Mouse (Mus musculus): ENCODE results near the gene Slc31a1. TPM values are rescaled to one million over a fixed set of nuclear protein-coding genes. Genes with fewer than 3 reads are reported as not detected.

Gene Slc31a1
- total and polyA plus RNA-seq, 2 experiments, result 75.3 to 88.4 TPM

DNA sequence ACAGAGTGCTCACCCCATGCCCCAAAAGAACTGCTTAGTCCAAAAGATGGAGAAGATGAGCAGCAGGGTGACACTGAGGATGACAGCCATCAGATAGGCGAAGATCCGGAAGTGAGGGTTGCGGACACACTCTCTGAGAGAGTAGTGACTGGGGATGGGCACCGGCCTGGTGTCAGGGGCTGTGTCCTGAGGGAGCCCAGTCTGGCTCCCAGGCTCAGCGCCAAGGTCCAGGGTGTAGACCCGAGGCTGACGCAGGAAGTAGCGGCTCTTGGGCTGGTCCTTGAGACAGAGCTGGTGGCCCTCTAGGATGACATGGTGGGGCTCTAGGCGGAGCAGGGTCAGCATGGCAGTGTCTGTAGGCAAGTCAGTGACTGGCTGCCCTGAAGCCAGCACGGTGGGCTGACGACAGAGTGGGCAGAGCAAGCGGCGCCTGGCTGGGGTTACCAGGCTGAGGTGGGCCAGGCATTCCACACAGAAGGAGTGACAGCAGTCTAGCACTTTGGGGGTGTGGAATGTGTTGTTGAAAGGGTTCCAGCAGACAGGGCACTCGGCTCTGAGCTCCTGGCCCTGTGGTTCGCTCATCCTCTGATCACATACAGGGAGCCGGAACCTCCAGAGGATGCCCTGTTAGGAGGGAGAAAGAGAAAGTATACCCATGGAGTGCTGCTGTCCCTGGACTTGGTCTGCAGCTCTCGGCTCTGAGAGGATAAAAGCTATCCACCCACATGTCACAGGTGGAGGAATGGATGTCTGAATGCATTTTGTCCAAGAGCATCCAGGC is 67.6 kb downstream of the Slc31a1 start:
- Histone ChIP-seq H3K27ac (replicated peaks; ENCODE audit: insufficient read depth, low read depth, low read length) (no peak overlapping the region), H3K4me1 (ENCODE audit: control insufficient read depth, insufficient read depth, low read length) (no peaks in the 10 kb centered on the region), H3K4me3 (ENCODE audit: insufficient read depth, low read depth, low read length) (no peak overlapping the region), H3K9ac (ENCODE audit: low read depth, low read length) (no peak overlapping the region), H3K36me3 (ENCODE audit: control insufficient read depth, insufficient read depth, low read length) (peaks cover 20% of the 10 kb centered on the region), H3K79me2 (ENCODE audit: control insufficient read depth, insufficient read depth, low read length) (no peaks in the 10 kb centered on the region), H3K27me3 (ENCODE audit: control insufficient read depth, insufficient read depth, low read length) (no peaks in the 10 kb centered on the region)
- TF ChIP-seq POLR2A (IDR thresholded peaks at IDR 0.05; ENCODE audit: extremely low read depth, insufficient read depth, low read length) (no peak), CTCF (IDR thresholded peaks at IDR 0.05; ENCODE audit: low read depth, low read length) (no peak)
- WGBS, result 60% methylated on average over 17 of the region's 17 CpGs
- DNase-seq (ENCODE audit: extremely low read depth, low read depth, low spot score), result no peak

DNA sequence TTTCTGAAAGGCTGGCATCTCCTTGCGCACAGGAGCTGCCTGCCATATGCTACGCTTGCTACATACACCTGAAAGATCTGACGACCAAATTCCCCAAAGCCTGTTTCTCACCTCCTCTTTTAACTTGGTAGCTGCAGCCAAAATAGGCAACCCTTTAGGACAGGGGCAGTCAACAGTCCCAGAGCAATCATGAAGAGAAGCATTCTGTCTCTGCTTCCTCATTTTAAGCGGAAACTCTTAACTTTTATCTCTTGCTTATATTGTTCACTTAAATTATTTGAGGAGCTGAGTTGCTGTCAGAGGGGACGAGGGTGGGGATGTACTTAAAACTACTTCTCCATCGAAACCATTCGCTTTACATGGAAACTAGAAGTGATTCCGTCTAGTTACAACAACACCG is 69.1 kb downstream of the Slc31a1 start:
- WGBS, result 87% methylated on average over 9 of the region's 9 CpGs
- no peaks in the 10 kb centered on the region for H3K79me2 ChIP-seq (ENCODE audit: control insufficient read depth, insufficient read depth, low read length)
- no peaks in the 10 kb centered on the region for H3K4me1 ChIP-seq (ENCODE audit: control insufficient read depth, insufficient read depth, low read length)
- TF ChIP-seq POLR2A (IDR thresholded peaks at IDR 0.05; ENCODE audit: extremely low read depth, insufficient read depth, low read length) (no peak), CTCF (IDR thresholded peaks at IDR 0.05; ENCODE audit: low read depth, low read length) (no peak)
- H3K27me3 ChIP-seq (ENCODE audit: control insufficient read depth, insufficient read depth, low read length), result no peaks in the 10 kb centered on the region
- no peak overlapping the region for H3K4me3 ChIP-seq (ENCODE audit: insufficient read depth, low read depth, low read length)
- DNase-seq (ENCODE audit: extremely low read depth, low read depth, low spot score), result no peak
- peaks cover 9% of the 10 kb centered on the region for H3K36me3 ChIP-seq (ENCODE audit: control insufficient read depth, insufficient read depth, low read length)
- no peak overlapping the region for H3K27ac ChIP-seq (replicated peaks; ENCODE audit: insufficient read depth, low read depth, low read length)
- no peak overlapping the region for H3K9ac ChIP-seq (ENCODE audit: low read depth, low read length)

DNA sequence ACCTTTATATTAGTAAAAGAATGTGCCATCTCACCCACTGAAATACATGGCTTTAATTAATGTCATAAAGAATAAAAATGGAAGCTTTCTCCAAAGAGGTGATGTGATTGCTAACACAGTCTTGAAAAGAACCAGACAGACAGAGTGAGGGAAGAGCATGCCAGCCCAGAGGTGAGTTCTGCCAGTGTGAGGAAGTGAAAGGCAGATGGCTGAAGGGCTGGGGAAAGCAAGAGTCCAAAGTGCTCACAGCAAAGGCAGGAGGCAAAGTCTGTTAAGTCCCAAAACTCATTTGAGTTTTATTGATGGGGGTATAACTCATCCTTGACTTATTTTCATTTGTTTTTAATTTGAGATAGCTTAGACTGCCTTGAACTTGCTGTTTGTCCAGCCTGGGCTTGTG is 70.2 kb downstream of the Slc31a1 start:
- Histone ChIP-seq H3K36me3 (ENCODE audit: control insufficient read depth, insufficient read depth, low read length) (0 out of 2 replicates have a peak, but pooled peaks cover under 1% of the 10 kb centered on the region), H3K27me3 (ENCODE audit: control insufficient read depth, insufficient read depth, low read length) (no peaks in the 10 kb centered on the region), H3K4me3 (ENCODE audit: insufficient read depth, low read depth, low read length) (no peak overlapping the region), H3K4me1 (ENCODE audit: control insufficient read depth, insufficient read depth, low read length) (no peaks in the 10 kb centered on the region), H3K79me2 (ENCODE audit: control insufficient read depth, insufficient read depth, low read length) (no peaks in the 10 kb centered on the region), H3K9ac (ENCODE audit: low read depth, low read length) (no peak overlapping the region), H3K27ac (replicated peaks; ENCODE audit: insufficient read depth, low read depth, low read length) (no peak overlapping the region)
- TF ChIP-seq CTCF (IDR thresholded peaks at IDR 0.05; ENCODE audit: low read depth, low read length) (no peak), POLR2A (IDR thresholded peaks at IDR 0.05; ENCODE audit: extremely low read depth, insufficient read depth, low read length) (no peak)
- no peak for DNase-seq (ENCODE audit: extremely low read depth, low read depth, low spot score)

DNA sequence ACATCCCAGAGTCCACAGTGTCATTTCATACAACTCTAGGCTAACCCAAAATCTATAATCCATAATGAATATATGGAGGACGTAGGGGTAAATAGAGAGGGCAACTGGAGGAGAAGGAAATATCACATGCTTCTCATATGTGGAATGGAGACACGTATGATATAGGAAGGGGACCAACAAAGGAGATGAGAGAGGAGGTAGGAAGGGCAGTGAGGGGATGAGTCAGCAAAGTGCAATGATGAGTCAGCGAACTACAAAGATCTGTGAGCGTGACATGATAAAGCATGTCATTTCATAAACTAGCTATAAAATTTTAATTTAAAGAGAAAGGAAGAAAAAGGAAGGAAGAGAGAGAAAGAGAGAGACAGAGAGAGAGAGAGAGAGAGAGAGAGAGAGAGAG is 71.0 kb downstream of the Slc31a1 start:
- H3K79me2 ChIP-seq (ENCODE audit: control insufficient read depth, insufficient read depth, low read length), result no peaks in the 10 kb centered on the region
- no peak overlapping the region for H3K4me3 ChIP-seq (ENCODE audit: insufficient read depth, low read depth, low read length)
- H3K4me1 ChIP-seq (ENCODE audit: control insufficient read depth, insufficient read depth, low read length), result no peaks in the 10 kb centered on the region
- DNase-seq (ENCODE audit: extremely low read depth, low read depth, low spot score), result no peak
- WGBS, result 79% methylated on average over 4 of the region's 4 CpGs
- no peak overlapping the region for H3K27ac ChIP-seq (replicated peaks; ENCODE audit: insufficient read depth, low read depth, low read length)
- H3K36me3 ChIP-seq (ENCODE audit: control insufficient read depth, insufficient read depth, low read length), result no peaks in the 10 kb centered on the region
- H3K27me3 ChIP-seq (ENCODE audit: control insufficient read depth, insufficient read depth, low read length), result no peaks in the 10 kb centered on the region
- H3K9ac ChIP-seq (ENCODE audit: low read depth, low read length), result no peak overlapping the region
- TF ChIP-seq POLR2A (IDR thresholded peaks at IDR 0.05; ENCODE audit: extremely low read depth, insufficient read depth, low read length) (no peak), CTCF (IDR thresholded peaks at IDR 0.05; ENCODE audit: low read depth, low read length) (no peak)

DNA sequence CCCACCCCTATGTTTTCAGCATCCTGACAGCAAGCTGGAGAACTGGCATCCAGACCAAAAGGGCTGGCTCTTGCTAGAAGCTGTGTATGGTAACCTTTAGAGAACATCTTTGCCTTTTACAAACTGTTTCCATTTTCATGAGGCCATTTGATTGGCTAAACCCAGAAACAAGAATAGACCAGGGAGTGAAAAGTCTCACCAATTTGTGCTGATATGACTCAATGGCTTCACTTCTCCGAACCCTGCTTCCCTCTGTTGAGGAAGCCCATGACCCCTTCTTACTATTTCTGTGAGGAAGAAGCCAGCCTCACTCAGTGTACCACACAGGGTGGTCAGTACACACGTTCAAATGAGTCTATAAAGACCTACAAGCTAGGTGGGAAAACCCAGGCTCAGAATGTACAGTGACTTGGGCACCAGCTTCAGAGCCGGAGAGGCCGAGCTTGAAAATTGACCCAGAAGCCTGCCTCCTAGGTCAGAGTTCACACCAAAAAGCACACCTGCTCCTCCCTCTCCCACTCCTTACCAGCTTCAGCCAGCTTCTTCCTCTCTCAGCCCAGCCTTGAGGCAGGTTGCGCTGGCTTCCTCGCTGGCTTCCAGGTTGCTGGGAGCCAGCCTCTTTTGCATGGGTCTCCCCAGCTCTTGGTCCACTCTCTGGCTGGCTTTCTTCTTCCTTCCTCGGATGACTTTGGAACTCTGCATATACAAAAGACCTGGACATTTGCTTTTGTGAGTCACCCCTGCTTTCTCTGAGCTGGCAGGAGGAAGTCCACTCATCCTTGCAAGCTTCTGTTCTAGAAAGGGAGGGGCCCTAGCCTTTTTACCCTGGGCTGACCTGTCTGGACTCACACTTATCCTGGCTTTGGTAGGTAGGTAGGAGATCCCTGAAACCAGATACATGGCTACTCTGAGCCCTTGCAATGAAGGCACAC is 73.7 kb downstream of the Slc31a1 start:
- Histone ChIP-seq H3K4me1 (ENCODE audit: control insufficient read depth, insufficient read depth, low read length) (no peaks in the 10 kb centered on the region), H3K4me3 (ENCODE audit: insufficient read depth, low read depth, low read length) (no peak overlapping the region), H3K36me3 (ENCODE audit: control insufficient read depth, insufficient read depth, low read length) (no peaks in the 10 kb centered on the region), H3K79me2 (ENCODE audit: control insufficient read depth, insufficient read depth, low read length) (no peaks in the 10 kb centered on the region), H3K27me3 (ENCODE audit: control insufficient read depth, insufficient read depth, low read length) (no peaks in the 10 kb centered on the region), H3K9ac (ENCODE audit: low read depth, low read length) (no peak overlapping the region), H3K27ac (replicated peaks; ENCODE audit: insufficient read depth, low read depth, low read length) (no peak overlapping the region)
- DNase-seq (ENCODE audit: extremely low read depth, low read depth, low spot score), result peak; percentile 8
- TF ChIP-seq POLR2A (IDR thresholded peaks at IDR 0.05; ENCODE audit: extremely low read depth, insufficient read depth, low read length) (no peak), CTCF (IDR thresholded peaks at IDR 0.05; ENCODE audit: low read depth, low read length) (no peak)
- WGBS, result 68% methylated on average over 7 of the region's 7 CpGs
